ENCODE assay signal across 17 mouse cellular contexts in genomic region chr9:121192601-121193370, GRCm38 (mm10).
"Had no signal": no experiment of that assay in that cellular context is flagged by ENCODE, and none has a peak within 500 bp of the region (broad histone marks: within the 10 kb centered on the region; RNA-seq: fewer than 3 reads in every experiment).

No protein-coding gene starts in this region.

- H3K4me3 ChIP-seq: liver, embryonic 15.5 days; lung, embryonic 15.5 days; megakaryocyte, embryonic 14.5 days; midbrain, embryonic 12.5 days; midbrain, embryonic 15.5 days; neural tube, embryonic 12.5 days; stomach, embryonic 15.5 days had no signal

- H3K36me3 ChIP-seq: liver, embryonic 15.5 days; midbrain, embryonic 15.5 days; stomach, embryonic 15.5 days had no signal

- H3K9me3 ChIP-seq: midbrain, embryonic 15.5 days; stomach, embryonic 15.5 days had no signal

- H3K9ac ChIP-seq: liver, embryonic 15.5 days; liver, postnatal 0 days; lung, embryonic 15.5 days; midbrain, embryonic 12.5 days; midbrain, embryonic 15.5 days; neural tube, embryonic 12.5 days; stomach, embryonic 15.5 days had no signal

- DNase-seq: liver, postnatal 0 days; lung, adult 2 months; lung, postnatal 14 days; lung, postnatal 36 days; right cerebral cortex, postnatal 14 days; thymus, adult 2 months; thymus, postnatal 25 days had no signal

- H3K4me2 ChIP-seq: liver, embryonic 15.5 days; lung, embryonic 15.5 days; midbrain, embryonic 12.5 days; midbrain, embryonic 15.5 days; neural tube, embryonic 12.5 days; stomach, embryonic 15.5 days had no signal

- H3K27ac ChIP-seq: liver, embryonic 15.5 days; lung, embryonic 15.5 days; macrophage; midbrain, embryonic 12.5 days; midbrain, embryonic 15.5 days; neural tube, embryonic 12.5 days; stomach, embryonic 15.5 days; stomach, postnatal 0 days had no signal

- ATAC-seq: liver, postnatal 0 days; lung, postnatal 0 days; midbrain, embryonic 15.5 days had no signal

- H3K4me1 ChIP-seq: liver, embryonic 15.5 days; lung, embryonic 15.5 days; megakaryocyte, embryonic 14.5 days; midbrain, embryonic 12.5 days; midbrain, embryonic 15.5 days; neural tube, embryonic 12.5 days; stomach, embryonic 15.5 days had no signal

- H3K27me3 ChIP-seq: liver, embryonic 15.5 days; lung, embryonic 15.5 days; megakaryocyte, embryonic 14.5 days; midbrain, embryonic 12.5 days; midbrain, embryonic 15.5 days; neural tube, embryonic 12.5 days; stomach, embryonic 15.5 days had no signal
